Mouse (Mus musculus) layer of hippocampus, postnatal 36 days (tissue): ENCODE results near the gene Pafah1b1. TPM values are rescaled to one million over a fixed set of nuclear protein-coding genes. Genes with fewer than 3 reads are reported as not detected.

Experiments used
- DNase-seq, 2 experiments: peaks; one replicate each; pipeline ENCODE4 v3.0.0; 2022
- total RNA-seq, 2 experiments: library from RNA; stranded (reverse); gene quantifications; 2 replicates each; pipeline ENCODE4 v1.2.3; 2021

Pafah1b1 gene
- 100 to 1,000 TPM; 398 to 402 TPM for total RNA-seq

DNA sequence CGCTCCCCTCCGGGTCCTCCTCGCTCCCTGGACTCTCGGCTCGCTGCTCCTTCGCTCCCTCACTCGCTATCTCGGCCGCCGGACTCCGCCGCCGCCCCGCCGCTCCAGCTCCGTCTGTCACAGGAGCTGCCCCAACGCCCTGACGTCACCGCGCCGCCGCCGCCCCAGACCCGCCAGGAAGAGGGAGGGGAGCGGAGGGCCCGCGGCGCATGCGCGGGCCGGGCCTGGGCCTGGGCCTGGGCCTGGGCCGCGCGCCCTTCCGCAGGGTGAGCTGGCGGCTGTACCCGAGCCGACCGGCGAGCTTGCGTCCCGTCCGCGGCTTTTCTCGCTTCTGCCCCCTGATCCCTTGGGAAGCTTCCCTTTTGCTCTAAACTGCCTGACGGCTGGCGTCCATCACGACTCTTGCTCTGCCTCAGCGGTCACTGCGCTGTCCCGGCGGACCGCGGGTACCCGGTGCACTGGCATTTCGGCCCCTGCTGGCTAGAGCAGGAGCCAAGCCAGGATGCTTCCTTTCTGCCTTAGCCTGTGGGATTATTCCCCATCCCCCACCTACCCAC is at the start of gene Pafah1b1:
TSS of gene Pafah1b1 (minus strand) at position 436 of the 557 bp plus-strand sequence.
- peak; percentile 95 for DNase-seq

- no peak for DNase-seq
These were observed 47.9 kb upstream of the Pafah1b1 start for GRCm38 (mm10) chr11:74772386-74772785.

DNA sequence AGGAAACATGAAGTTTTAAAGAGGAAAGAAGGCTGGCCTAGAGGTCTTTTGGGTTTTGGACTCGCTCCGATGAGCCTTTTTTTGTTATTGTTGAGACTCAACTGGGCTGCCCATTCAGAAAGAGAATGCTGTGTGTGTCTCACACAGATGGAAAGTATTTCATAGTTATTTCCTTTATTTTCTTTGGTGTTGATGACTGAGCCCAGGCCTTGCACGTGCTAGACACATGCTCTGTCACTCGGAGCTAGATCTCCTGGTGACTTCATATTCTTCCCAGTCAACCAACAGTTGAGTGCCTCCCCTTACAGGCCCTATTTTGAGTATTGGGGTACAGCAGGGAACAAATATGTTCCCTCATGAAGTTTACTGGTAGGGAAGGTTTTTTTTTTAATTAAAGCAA is 47.2 kb upstream of the Pafah1b1 start:
- no peak for DNase-seq

GRCm38 (mm10) chr11:74771234-74771633 is 46.8 kb upstream of the Pafah1b1 start:
- no peak for DNase-seq

DNA sequence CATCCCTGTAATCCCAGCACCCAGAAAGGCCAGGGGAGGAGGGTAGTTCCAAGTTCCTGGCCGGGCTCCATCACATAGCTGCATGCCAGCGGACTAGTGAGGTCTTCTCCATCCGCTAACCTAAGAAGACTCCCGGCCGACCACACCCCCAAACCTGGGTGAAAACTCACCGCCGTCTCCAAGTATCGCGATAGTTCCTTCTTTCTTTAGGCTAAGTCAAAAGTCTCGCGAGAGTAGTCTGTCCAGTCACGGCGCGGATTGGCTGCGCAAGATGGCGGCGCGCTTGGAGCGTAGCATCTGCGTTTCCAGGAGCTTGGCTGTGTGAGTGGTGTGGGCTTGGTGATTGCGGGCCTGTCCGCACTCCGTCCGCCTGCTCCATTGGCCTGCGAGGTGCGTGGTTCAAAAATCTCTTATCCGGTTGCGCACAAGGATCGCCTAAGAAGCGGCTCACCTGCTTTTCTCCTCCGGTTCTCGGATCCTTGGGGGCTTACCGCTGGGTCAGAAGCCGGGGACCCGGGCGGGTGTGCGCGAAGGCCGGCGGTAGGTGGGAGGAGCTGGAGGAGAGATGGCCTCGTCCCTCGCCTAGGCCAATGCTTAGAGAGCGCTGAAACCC is 46.2 kb upstream of the Pafah1b1 start, which contains the start of gene Mettl16:
TSS of gene Mettl16 (plus strand) at position 236 of the 613 bp plus-strand sequence.
- DNase-seq, result peak; percentile 91 to 92

DNA sequence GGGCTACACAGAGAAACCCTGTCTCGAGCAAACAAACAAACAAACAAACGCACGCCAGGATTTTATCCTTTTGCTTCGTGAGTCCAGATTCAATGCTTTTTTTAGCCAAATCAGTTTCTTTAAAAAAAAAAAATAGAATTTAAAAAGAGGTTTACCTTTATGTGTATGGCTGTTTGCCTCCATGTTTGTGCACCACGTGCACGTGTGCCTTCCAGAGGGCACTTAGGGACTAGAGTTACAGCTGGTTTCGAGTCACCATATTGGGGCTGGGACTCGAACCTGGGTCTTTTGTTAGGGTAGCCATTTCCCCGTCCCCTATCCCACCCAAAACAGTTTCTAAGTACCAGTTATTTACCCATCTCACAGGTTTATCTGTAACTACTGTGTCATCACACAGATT is 45.6 kb upstream of the Pafah1b1 start:
- DNase-seq, result no peak

GRCm38 (mm10) chr11:74768045-74768444 is 43.6 kb upstream of the Pafah1b1 start:
- DNase-seq, result no peak

DNA sequence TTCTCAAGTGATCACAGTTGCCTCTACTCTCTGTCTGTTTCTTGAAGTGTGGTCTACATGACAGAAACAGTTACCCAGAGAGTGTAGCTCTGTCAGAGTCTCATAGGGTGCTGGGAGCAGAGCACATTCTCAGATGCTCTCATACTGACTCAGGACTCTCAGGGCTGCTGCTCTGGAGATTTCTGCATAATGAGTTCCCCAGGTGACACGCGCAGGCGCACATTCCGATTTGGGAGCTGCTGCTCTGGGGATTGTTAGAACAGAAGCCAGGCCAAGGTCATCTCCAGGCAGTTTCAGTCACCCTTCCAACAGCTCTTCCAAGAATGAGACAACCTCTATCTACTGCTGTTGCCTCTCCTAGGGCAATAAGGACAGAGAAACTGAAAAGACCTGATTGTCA is 43.0 kb upstream of the Pafah1b1 start:
- DNase-seq, result no peak

- DNase-seq, result peak; percentile 10 to 15
These were observed 39.6 kb upstream of the Pafah1b1 start for GRCm38 (mm10) chr11:74763960-74764625.

- DNase-seq, result no peak
These were observed 36.7 kb upstream of the Pafah1b1 start for GRCm38 (mm10) chr11:74761011-74761705.

DNA sequence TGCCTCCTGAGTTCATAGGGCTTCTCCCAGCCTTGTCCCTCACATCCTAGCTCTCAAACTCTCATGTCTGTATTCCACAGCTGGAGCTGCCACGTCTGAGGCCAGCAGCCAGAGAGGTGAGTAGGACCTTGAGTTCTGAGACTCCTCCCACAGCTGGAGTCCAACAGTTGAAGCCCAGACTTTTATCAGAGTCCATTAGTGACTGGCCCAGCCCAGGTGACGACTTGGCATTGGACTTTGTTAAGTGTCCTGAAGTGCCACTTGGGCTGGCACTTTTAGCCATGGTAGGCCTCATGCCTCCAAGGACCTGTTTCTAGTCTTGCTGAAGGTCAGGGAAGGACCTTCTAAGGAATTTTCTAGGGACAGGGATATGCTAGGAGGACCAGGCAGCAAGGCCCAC is 32.2 kb upstream of the Pafah1b1 start:
- DNase-seq, result no peak

- peak; percentile 6 to 12 for DNase-seq
These were observed 27.0 kb upstream of the Pafah1b1 start for GRCm38 (mm10) chr11:74751352-74752066.

- DNase-seq, result no peak
These were observed 26.3 kb upstream of the Pafah1b1 start for GRCm38 (mm10) chr11:74750662-74751351.

DNA sequence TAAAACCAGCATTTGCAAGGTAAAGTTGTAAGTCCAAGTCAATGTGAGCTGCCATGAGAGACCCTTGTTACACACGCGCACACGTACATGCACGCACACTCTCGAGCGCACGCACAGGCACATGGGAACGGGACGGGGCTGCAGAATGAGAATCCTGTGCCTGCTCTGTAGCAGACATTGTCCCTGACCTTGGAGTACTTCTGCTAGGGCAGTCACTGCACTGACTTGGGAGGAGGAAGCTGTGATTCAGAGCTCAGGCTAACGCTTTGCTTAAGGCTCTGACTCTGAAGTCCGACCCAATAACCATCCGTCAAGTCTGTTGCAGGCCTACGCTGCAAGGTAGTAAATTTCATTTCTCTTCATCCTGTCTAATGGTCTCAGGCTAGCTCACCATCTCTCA is 24.8 kb upstream of the Pafah1b1 start:
- no peak for DNase-seq

- no peak for DNase-seq
These were observed 23.6 kb upstream of the Pafah1b1 start for GRCm38 (mm10) chr11:74748022-74748421.

- DNase-seq, result no peak
These were observed 13.4 kb upstream of the Pafah1b1 start for GRCm38 (mm10) chr11:74737861-74738260.

DNA sequence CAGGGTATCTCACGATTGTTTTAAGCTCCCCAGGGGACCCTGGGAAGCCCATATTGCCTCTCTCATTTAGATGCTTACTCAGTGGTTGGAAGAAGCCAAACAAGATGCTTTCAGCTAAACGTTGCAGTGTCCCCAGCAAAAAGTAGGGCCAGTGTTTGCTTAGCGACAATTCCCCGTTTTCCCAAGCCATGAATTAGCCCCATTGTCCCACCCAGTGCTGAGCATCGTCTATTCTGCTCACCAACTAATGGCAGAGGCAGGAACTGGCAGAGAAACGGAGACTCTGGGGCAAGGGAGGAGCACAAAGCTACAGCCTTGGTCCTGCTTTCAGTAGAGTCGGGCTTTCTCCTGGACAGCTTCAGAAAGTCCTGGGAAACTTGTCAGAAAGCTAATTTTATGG is 10.4 kb upstream of the Pafah1b1 start:
- DNase-seq, result peak; percentile 31 to 34

- no peak for DNase-seq
These were observed 711 bp upstream of the Pafah1b1 start for GRCm38 (mm10) chr11:74725181-74725580.

GRCm38 (mm10) chr11:74723357-74724234 is 874 bp downstream of the Pafah1b1 start:
- DNase-seq, result peak; percentile 80 to 83

DNA sequence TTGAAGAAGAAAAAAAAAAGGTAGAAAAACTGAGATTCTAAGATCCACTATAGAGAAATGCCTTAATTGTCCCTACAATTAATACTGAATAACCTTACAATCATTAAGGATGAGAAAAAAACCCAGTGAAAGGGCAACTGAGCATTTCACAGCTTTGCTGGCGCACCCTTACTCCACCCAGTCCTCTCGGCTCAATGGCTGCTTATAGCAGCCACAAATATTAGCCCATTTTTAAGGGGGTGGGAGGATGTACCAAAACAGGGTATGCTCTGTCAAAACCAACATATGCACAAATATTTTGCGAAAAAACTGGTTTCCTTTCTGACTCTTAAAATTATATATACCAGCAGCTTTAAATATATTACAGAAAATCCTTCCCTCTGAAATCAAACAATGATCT is 2.5 kb downstream of the Pafah1b1 start:
- no peak for DNase-seq

GRCm38 (mm10) chr11:74721141-74721540 is 3.3 kb downstream of the Pafah1b1 start:
- no peak for DNase-seq
